Mouse (Mus musculus): Measurements from ENCODE around the gene Caskin2.
"Not testable (repeated sequence)": the region's sequence is repeated elsewhere in the genome, so short reads cannot be mapped to it uniquely, and the experiment has no call there.

Gene Caskin2

DNA sequence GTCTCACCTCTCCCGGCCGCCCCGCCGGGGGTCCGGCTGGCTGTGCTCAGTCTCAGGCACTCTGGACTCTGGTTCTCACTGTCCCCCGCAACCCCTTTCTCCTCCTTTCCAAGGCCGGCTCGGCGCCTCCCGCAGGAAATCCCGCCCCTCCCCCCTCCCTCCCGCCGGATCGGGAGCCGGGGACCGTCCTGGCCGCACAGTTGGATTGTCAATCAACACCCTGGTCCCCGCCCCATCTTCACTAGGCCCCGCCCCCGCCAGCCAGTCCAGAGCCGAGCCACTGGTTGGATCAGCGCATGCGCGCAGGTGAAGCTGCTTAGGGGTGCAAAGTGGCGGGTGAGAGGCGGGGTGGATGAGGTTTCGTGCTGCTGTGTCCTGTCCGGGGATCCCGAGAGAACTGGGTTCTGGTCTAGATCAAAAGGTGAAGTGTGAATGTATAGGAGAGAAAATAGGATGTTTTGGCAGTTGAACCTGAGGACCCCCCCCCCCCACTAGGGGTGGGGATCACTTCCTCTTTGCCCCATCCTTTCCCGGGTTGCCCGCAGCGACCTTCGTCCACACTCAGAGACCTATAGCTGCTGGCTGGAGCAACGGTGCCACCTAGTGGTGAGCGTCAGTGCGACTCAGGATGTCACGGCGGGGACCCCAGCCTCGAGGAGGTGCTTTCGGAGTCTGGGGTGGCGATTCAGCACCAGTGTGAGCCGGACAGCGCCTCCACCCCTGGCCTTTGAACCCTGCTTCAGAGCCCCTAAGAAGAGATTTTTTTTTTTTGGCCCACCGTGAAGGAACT lies at the start of gene Caskin2:
Caskin2 (minus strand) TSS at position 133 of the 790 bp plus-strand sequence.
- in situ Hi-C loops (cut with MboI; ENCODE audit: low sequenced_read_pairs): no loop called here

DNA sequence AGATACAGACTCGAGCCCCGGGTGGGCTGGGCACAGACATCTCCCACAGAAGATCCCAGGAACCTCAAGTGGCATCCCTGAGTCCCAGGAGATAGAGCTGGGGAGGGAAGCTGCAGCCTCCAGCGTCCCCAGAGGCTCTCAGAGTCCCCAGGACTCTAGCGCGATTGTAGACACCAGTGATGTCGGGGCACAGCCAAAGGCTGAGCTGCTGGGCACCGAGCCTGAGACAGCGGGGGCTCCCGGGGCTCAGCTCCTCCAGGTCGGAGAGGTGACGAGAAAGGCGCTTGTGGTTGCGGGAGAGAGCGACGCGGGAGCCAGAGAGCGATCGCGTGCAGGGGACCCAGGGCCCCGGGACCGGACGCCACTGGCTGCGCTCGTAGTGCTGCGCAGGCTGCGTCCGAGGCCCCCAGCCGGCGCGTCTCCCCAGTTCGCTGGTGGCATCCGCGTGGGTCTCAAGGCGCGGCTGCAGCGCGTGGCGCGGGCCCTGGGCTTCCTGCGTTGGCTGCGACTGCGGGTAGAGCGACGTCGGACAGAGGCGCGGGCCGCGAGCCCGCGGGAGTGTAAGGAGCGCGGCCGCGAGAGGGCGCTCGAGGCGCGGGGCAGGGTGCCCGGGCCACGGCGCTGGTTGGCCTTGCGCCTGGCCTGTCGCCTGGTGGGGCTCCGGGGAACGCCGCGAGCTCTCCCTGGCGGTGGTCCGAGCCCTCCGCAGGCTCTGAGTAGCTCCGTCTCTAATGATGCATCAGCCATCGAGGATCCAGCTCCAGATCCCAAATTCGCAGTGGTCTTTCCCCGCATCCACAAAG lies 45.9 kb upstream of the Caskin2 start:
- in situ Hi-C loops (cut with MboI; ENCODE audit: low sequenced_read_pairs): no loop called here

DNA sequence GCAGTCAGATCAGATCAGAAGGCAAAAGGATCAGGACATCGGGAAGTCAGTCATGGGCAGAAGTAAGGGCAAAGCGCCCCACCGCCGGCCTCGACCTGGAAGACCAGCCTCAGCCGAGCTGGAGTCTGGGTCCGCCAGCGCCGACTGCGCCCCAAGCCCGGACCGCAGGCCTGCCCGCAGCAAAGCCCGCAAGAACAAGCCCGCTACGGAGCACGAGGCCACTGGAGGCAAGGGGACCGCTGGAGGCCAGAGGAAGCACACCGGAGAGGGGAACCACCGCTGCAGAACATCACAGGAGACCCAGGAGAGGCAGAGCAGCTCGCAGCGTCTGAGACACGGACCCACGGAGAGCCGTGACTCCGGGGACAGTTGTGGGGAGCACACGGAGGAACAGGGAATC lies 44.9 kb upstream of the Caskin2 start, which contains the start of gene Myo15b:
Myo15b (plus strand) TSS at position 53 of the 400 bp plus-strand sequence.
- in situ Hi-C loops (cut with MboI; ENCODE audit: low sequenced_read_pairs): no loop called here

DNA sequence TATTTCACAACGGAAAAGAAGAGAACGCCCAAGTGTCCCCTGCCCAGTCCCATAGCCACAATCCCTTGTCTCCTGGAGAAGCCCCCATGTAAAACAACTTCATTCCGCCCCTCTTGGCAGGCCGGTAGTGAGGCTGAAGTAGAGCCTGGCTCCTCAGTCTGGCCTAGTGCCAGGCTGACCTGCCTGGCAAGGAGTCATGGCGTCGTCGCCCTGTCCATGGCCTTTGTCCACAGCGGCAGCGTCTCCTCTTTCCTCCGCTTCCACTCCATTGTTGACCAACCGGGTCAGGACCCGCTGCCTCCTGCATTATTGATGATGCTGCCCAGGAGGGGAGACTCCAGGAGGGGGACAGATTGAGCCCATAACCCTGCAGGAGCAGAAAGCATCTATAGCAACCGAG lies 44.5 kb upstream of the Caskin2 start:
- in situ Hi-C loops (cut with MboI; ENCODE audit: low sequenced_read_pairs): no loop called here

DNA sequence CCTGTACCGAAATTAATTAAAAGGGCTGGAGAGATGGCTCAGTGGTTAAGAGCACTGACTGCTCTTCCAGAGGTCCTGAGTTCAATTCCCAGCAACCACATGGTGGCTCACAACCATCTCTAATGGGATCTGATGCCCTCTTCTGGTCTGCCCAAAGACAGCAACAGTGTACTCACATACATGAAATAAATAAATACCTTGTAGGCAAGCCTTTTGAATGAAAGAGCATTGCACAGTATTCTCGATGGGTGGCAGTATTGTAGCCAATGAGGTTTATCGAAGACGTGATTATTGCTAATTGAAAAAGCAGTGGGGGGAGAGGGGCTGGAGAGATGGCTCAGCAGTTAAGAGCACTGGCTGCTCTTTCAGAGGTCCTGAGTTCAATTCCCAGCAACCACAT lies 43.7 kb upstream of the Caskin2 start:
- in situ Hi-C loops (cut with MboI; ENCODE audit: low sequenced_read_pairs): not testable (repeated sequence)

DNA sequence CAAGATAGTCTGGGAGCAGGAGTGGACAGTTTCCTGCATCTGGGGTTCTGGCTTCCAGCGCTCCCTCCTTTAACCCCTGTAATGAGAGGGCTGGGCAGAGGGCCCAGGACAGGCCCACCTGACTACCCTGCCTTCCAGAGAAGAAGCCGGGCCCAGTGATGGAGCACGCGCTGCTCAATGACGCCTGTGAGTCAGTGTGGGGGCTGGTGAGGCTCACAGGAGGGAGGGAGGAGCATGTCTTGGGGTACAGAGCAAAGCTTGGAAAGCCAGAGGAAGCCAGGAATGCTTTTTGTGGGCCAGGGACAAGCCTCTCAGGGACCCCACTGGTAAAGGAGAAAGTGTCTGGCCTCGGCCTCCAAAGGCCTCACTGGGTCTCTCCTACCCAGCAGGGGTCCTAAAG lies 41.2 kb upstream of the Caskin2 start:
- in situ Hi-C loops (cut with MboI; ENCODE audit: low sequenced_read_pairs): no loop called here

DNA sequence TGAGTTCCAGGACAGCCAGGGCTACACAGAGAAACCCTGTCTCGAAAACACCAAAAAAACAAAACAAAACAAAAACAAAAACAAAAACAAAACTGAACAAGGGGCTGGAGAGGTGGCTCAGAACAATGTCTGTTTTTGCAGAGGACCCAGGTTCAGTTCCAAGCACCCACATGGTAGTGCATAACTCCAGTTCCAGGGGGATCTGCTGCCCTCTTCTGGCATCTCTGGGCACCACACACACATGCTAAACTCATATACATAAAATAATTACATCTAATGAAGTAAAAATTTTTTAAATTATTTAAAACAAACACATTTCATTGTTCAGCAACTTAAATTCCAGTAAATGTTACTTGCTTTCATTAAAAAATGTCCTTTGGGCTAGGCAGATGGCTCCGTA lies 32.4 kb upstream of the Caskin2 start:
- in situ Hi-C loops (cut with MboI; ENCODE audit: low sequenced_read_pairs): no loop called here

DNA sequence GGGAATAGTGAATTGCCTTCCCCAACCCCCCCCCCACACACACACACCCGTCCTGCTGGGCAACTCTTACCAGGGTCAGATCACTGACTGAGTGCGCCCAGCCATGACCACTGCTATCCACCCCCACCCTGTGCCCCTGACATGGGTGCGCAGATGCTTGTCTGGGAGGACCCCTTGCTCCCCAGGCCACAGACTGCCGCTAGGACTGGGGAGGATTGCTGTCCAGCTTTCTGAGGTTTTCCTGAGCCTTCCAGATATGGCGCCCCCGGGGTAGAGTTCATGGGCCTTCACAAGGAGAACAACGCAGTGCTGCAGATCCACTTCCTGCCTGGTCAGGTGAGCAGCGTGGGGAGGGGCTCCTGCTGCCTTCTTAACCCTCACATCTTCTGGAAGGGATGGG lies 30.8 kb upstream of the Caskin2 start:
- in situ Hi-C loops (cut with MboI; ENCODE audit: low sequenced_read_pairs): no loop called here

DNA sequence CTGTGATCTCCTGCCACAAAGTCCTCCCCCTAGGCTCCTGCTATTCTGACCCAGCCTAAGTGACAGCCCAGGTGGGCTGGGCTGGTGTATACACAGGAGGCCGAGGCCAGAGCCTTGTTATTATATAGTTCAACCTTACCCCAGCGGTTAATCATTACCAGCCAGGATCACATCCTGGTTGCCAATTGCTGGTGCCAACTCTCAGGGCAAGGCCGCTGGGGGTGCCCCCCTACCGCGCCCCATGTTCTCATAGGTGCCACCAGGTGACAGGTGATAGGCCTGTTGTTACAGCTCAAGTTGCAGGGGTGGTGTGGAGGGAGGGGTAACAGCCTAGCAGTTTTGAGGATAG lies 30.4 kb upstream of the Caskin2 start:
- in situ Hi-C loops (cut with MboI; ENCODE audit: low sequenced_read_pairs): no loop called here

DNA sequence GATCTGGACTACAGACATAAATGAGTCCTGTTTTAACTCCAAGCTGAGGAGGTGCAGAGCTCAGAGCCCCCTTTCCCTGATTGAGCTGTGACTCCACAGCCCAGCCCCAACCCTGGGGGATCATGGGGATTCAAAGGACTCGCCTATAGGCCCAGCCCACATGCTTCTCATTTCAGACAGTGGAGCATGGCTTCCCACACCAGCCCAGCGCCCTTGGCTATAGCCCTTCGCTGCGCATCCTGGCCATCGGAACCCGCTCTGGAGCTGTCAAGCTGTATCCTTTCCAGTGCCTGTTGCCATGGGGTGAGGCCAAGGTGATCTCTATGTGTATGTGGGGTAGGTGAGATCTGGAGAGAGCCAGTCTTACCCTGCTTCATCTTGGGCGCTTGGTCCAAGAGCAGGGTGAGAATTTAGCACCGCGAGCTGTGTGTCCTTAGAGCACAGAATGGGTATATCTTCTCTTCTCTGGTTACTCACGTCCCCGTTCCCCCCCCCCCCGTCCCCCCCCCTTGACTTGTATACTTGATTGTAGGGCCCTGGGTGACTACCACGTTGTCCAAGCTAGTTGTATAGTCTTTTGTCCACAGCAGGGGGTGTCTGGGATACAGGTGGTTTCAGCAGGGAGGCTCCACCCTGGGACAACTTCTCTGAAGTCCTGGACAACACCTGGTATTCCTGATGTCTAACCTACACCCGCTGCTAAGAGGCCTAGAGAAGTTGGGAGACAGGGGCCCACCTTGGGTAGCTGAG lies 29.9 kb upstream of the Caskin2 start:
- in situ Hi-C loops (cut with MboI; ENCODE audit: low sequenced_read_pairs): no loop called here

DNA sequence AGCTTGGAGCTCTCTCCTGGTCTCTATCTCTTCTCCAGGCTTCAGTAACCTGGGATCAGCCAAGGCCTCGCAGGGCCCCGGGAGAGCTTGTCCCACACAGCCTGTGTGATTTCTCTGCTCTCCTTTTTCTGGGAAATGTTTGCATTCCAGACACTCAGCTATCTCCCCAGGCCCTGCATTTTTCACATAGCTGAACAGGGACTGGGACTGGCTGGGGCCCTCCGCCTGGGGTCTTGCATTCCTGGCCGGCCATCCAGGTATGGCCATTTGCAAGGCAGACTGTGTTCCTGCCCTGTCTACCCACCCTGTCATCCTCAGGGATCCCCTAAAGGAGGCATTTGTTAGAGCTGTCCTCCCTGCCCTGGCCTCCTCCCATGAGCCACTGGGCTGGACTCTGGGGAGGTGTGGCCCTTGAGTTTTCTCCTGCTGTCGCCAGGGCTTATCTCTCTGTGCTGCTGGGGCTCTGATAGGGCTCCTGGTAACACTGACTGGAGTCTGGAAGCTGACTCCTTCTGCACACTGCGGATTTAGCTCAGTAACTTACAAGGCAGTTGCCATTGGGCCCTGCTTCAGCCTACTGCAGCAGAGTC lies 28.6 kb upstream of the Caskin2 start:
- in situ Hi-C loops (cut with MboI; ENCODE audit: low sequenced_read_pairs): no loop called here

DNA sequence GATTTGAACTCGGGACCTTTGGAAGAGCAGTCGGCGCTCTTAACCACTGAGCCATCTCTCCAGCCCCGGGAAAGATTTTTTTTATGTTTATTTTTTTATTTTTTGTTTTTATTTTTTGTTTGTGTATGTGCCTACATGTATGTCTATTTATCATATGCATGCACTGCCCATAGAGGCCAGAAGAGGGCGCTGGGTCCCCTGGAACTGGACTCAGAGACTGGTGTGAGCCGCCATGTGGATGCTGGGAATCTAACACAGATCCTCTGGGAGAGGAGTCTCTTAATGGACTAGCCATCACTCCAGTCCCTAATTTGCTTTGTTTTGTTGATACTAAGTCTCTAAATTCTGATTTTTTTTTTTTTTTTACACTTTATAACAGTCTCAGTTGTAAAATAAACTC lies 27.6 kb upstream of the Caskin2 start:
- in situ Hi-C loops (cut with MboI; ENCODE audit: low sequenced_read_pairs): no loop called here

DNA sequence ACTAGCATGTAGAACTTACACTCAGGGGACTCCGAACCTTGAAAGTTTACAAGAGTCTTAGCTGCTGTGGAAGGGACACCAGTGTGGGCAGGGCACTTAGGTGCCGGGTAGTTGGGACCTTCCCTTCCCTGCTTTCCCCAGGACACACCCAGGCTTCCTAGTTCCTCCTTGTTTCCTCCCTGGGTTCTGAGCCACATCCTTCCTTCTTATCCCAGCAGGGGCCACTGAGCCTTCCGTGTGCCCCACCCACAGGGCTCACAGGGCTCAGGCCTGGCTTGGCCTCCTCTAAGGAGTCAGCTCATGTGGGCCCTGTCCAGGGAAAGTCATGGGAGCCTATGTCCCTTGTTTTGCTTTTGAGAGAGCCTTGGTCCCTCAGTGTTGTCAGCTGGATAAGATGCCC lies 26.3 kb upstream of the Caskin2 start:
- in situ Hi-C loops (cut with MboI; ENCODE audit: low sequenced_read_pairs): no loop called here

DNA sequence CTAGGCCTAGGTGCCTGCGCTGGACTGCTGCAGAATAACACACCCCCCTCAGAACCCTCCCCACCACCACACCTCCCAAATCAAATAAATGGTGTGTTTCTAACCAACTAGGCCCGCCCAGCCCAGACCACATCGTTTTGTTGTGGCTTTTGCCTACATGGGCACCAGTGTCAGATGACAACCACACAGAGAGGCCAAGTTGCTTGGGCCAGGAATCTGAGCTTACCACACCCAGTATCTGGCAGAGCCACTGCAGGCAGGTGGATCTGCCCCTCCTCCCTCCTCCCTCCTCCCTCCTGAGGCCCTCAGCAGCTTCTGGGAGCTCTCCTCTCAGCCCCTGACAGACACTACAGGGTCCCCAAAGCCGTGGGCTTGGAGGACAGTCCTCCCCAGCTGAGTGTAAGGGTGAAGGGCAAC lies 25.5 kb upstream of the Caskin2 start:
- in situ Hi-C loops (cut with MboI; ENCODE audit: low sequenced_read_pairs): no loop called here

DNA sequence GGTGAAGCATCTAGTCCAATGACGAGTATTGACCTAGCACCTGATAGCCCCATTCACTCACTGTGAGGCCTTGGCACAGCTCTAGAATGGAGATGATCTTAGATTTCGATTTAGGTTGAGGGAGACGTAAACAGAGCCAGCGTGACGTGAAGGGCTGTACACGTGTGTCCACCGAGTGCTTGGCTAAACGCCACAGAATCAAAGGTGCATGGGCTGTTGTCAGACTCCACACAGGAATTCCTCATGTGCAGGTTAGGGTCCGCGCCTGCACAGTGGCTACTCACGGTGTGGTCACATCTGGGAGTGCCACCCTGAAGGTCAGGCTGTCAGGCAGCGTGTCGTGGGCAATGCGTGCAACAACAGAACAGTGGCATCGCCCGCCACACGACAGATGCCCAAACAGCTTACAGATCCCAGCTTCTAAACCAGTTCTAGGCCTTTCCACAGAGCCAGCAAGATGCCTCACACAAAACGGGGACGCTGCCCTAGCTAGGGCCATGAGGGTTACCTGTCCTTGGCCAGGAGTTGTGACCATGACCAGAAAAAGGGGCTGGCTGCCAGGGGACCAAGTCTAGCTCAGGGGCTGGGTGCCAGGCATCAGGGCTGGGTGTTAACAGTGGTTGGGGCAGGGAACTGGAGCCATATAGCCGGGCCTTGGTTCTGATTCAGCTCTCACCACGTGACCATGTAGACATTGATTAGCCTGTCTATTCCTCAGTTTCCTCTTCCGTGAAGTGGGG lies 24.3 kb upstream of the Caskin2 start:
- in situ Hi-C loops (cut with MboI; ENCODE audit: low sequenced_read_pairs): no loop called here

DNA sequence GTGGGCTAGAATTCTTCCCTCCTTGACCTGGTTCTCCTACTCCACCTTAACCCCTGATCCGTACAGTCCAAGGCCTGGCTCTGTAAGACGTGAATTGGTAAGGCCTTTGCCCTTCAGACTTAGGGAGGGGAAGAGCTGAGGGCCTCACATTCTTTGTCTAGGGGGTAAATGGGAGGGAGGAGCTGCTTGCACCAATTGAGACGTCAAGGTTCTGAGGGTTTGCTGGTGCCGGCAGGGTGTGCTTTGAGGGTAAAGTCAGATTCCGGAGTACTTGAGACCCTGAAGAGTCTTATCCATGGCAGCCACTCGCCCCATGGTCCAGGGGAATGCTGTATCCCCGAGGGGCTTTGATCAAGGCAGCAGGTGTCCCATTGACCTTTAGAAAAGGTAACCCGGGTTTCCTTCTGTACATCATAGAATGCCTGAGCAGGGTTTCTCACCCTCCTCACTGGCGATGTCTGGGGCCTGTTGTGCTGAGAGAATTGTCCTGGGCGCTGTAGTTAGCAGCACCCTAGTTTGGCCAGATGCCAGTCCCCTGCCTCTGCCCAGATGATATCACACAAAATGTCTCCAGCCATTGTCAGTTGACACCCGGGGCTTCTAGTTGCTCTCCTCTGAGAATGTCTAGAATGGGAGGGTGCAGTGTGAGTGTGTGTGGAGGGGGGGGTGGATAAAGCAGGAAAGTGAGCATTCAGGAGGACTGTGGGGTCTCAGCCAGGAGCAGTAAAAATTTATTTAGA lies 23.4 kb upstream of the Caskin2 start:
- in situ Hi-C loops (cut with MboI; ENCODE audit: low sequenced_read_pairs): no loop called here

DNA sequence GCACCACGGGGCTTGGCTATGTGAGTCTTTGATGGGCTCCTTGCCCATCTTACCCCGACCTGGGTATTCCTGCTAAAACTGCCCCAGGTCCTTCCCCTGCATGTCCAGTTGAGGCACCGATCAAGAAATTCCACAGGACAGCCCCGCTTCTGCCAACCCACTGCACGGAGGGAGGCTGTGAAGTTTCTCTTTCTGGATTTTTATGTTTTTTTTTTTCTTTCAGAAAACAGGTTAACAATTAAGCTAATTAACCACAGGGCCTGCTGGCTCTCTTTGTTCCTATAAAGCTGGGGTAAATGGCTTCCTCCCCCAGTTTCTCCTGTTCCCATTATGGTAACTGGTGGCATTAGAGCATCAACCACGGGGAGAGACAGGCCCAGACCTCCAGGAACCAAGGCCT lies 20.6 kb upstream of the Caskin2 start:
- in situ Hi-C loops (cut with MboI; ENCODE audit: low sequenced_read_pairs): no loop called here

DNA sequence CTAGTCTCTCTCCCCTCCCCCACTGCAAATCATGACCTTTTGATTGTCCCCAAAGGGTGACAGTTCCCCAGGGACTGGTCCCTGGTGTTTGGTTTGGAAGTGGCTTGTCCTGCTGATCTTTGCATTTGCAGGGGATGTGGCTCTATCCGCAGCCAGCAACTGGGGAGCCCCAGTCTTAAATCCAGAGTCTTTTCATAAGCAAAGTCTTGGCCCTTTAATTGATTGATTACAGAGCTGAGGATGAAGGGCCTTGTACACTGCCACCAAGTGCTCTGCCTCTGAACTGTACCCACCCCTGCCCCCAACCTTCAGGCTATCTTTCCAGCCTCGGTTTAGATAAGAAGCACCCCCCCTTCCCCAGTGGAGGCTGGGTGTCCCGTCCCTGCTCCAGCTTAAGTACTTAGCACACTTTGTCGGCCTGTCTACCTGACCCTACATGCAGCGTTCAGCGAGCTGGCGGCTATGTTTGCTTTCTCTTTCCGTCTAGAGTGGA lies 19.6 kb upstream of the Caskin2 start:
- in situ Hi-C loops (cut with MboI; ENCODE audit: low sequenced_read_pairs): no loop called here

DNA sequence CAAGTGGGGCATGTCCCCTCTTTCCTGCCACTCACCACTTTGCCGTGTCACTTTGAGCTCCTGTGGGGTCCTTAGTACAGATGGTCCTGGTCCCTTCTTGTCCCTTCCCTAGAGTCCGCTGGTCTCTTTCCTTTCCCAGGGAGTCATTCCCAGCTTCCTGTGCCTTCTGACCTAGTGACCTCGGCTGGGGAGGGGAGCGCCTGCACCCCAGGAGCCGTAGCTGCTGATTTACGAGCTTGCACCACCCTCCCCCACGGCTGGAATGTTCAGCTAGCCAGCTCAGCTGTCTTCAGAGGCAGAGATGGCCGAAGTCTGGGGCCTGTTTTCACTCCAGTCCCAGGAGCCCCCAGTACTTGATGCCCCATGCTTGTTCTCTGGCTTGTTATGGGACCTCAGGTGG lies 19.1 kb upstream of the Caskin2 start:
- in situ Hi-C loops (cut with MboI; ENCODE audit: low sequenced_read_pairs): no loop called here

DNA sequence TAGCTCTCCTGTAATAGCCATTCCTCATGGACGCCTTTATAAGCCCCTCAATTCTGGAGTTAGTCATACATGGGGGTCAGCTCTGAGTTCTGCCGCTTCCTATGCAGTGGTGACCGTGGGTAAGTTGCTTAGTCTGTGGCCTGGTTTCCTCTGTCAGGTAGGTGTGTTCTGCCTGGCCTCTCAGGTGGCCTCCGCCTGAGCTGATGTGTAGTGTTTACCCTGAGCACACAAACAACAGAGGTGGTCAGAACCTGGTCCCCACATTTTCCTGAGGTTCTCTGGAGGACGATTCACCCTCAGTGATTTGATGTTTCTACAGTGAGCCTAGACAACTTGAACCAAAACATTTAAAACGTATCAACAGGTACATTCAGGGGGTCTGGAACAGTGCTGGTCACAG lies 18.6 kb upstream of the Caskin2 start:
- in situ Hi-C loops (cut with MboI; ENCODE audit: low sequenced_read_pairs): no loop called here
